Mouse (Mus musculus): ENCODE measurements around the gene Dock1. TPM values are rescaled to one million over a fixed set of nuclear protein-coding genes. Genes with fewer than 3 reads are reported as not detected.

Dock1 gene
- total and polyA plus RNA-seq, 3 experiments: not detected

- Histone ChIP-seq H3K4me3 (replicated peaks in 1 of 3; ENCODE audit: low read depth in 2 of 3, low read length in 2 of 3, poor library complexity in 1 of 3) (no peak overlapping the region), H3K79me2 (replicated peaks; ENCODE audit: control insufficient read depth, extremely low read depth, insufficient read depth, poor library complexity, severe bottlenecking) (no peaks in the 10 kb centered on the region), H3K9me3 (replicated peaks; ENCODE audit: low read length) (peaks cover 89% of the 10 kb centered on the region), H3K4me2 (ENCODE audit: insufficient read depth, low read depth, poor library complexity, severe bottlenecking) (no peak overlapping the region), H3K27ac (ENCODE audit: insufficient read depth, low read depth) (no peak overlapping the region), H3K9ac (ENCODE audit: insufficient read depth, low read depth) (no peak overlapping the region), H3K27me3 (replicated peaks) (no peaks in the 10 kb centered on the region), H3K36me3 (replicated peaks in 1 of 2; ENCODE audit: control insufficient read depth in 1 of 2, insufficient read depth in 1 of 2, low read length in 1 of 2) (no peaks in the 10 kb centered on the region), H3K4me1 (ENCODE audit: control insufficient read depth in 1 of 2, insufficient read depth in 2 of 2) (no peaks in the 10 kb centered on the region)
- DNase-seq (ENCODE audit: extremely low read depth): no peak
- dilution Hi-C loops (cut with MboI; ENCODE audit: extremely low pct_ligation_motif_present, extremely low pct_unique_long_range_greater_than_20kb, low sequenced_read_pairs): no loop called here
- in situ Hi-C loops (cut with MboI; ENCODE audit: low pct_ligation_motif_present, low pct_unique_long_range_greater_than_20kb, low sequenced_read_pairs): no loop called here
- TF ChIP-seq SIN3A (IDR thresholded peaks at IDR 0.05; ENCODE audit: low read length) (no peak), ELF1 (IDR thresholded peaks at IDR 0.05; ENCODE audit: low read depth, low read length) (no peak), MAX (IDR thresholded peaks at IDR 0.05; ENCODE audit: low read length) (no peak), CTCF (conservative IDR thresholded peaks at IDR 0.05 in 1 of 2, IDR thresholded peaks at IDR 0.05 in 1 of 2; ENCODE audit: low read depth in 2 of 2, low read length in 2 of 2) (no peak), NRF1 (IDR thresholded peaks at IDR 0.05; ENCODE audit: low read depth, low read length) (no peak), USF2 (conservative IDR thresholded peaks at IDR 0.05; ENCODE audit: low read depth, low read length) (no peak), POLR2A (IDR thresholded peaks at IDR 0.05; ENCODE audit: low read depth, low read length) (no peak), TCF12 (IDR thresholded peaks at IDR 0.05; ENCODE audit: low read depth, low read length) (no peak), E2F4 (IDR thresholded peaks at IDR 0.05; ENCODE audit: insufficient replicate concordance, low read depth, low read length) (no peak), HCFC1 (IDR thresholded peaks at IDR 0.05; ENCODE audit: low read depth, low read length) (no peak)
These were observed 11.5 kb downstream of the Dock1 start for GRCm38 (mm10) chr7:134681729-134682527.

- DNase-seq (ENCODE audit: extremely low read depth): no peak
- Histone ChIP-seq H3K4me2 (ENCODE audit: insufficient read depth, low read depth, poor library complexity, severe bottlenecking) (no peak overlapping the region), H3K27ac (ENCODE audit: insufficient read depth, low read depth) (no peak overlapping the region), H3K4me1 (ENCODE audit: control insufficient read depth in 1 of 2, insufficient read depth in 2 of 2) (no peaks in the 10 kb centered on the region), H3K9me3 (replicated peaks; ENCODE audit: low read length) (peaks cover 73% of the 10 kb centered on the region), H3K4me3 (replicated peaks in 1 of 3; ENCODE audit: low read depth in 2 of 3, low read length in 2 of 3, poor library complexity in 1 of 3) (no peak overlapping the region), H3K79me2 (replicated peaks; ENCODE audit: control insufficient read depth, extremely low read depth, insufficient read depth, poor library complexity, severe bottlenecking) (no peaks in the 10 kb centered on the region), H3K27me3 (replicated peaks) (no peaks in the 10 kb centered on the region), H3K9ac (ENCODE audit: insufficient read depth, low read depth) (no peak overlapping the region), H3K36me3 (replicated peaks in 1 of 2; ENCODE audit: control insufficient read depth in 1 of 2, insufficient read depth in 1 of 2, low read length in 1 of 2) (no peaks in the 10 kb centered on the region)
- TF ChIP-seq MAX (IDR thresholded peaks at IDR 0.05; ENCODE audit: low read length): no peak
- no peak for TF ChIP-seq ZKSCAN1 (IDR thresholded peaks at IDR 0.05; ENCODE audit: borderline replicate concordance, low read depth, low read length)
- TF ChIP-seq PAX5 (IDR thresholded peaks at IDR 0.05; ENCODE audit: low read length): no peak
- no peak for TF ChIP-seq JUND (conservative IDR thresholded peaks at IDR 0.05; ENCODE audit: low read depth, low read length)
- TF ChIP-seq SIN3A (IDR thresholded peaks at IDR 0.05; ENCODE audit: low read length): no peak
- TF ChIP-seq ZC3H11A (IDR thresholded peaks at IDR 0.05; ENCODE audit: low read depth, low read length): no peak
- TF ChIP-seq SMC3 (IDR thresholded peaks at IDR 0.05; ENCODE audit: low read depth, low read length): no peak
- no peak for TF ChIP-seq NELFE (IDR thresholded peaks at IDR 0.05; ENCODE audit: low read depth, low read length)
- in situ Hi-C loops (cut with MboI; ENCODE audit: low pct_ligation_motif_present, low pct_unique_long_range_greater_than_20kb, low sequenced_read_pairs) (no loop called here), dilution Hi-C loops (cut with MboI; ENCODE audit: extremely low pct_ligation_motif_present, extremely low pct_unique_long_range_greater_than_20kb, low sequenced_read_pairs) (no loop called here)
These were observed 17.9 kb downstream of the Dock1 start for GRCm38 (mm10) chr7:134688332-134688731.

Measured in CH12.LX (cell line).